Mouse (Mus musculus) liver, embryonic 14.5 days (tissue): ENCODE measurements around the gene Rpl41.

Source experiments
- CTCF ChIP-seq: IDR thresholded peaks from 2 replicates; pipeline ENCODE4 v1.5.1; 2016; ENCODE audit warnings: antibody characterized with exemption, low read depth, control low read depth
- EP300 ChIP-seq: IDR thresholded peaks from 2 replicates; pipeline ENCODE4 v1.6.1; 2016; ENCODE audit warnings: antibody characterized with exemption, low read depth

GRCm38 (mm10) chr10:128598476-128598875 lies 49.4 kb upstream of the Rpl41 start:
- no peak for TF ChIP-seq CTCF
- no peak for TF ChIP-seq EP300
